Mouse (Mus musculus): Measurements from ENCODE around the gene Pnrc1.
"Not testable (repeated sequence)": the region's sequence is repeated elsewhere in the genome, so short reads cannot be mapped to it uniquely, and the experiment has no call there.

Pnrc1 gene

GRCm38 (mm10) chr4:33290002-33290401 is at the start of gene Pnrc1:
TSS of gene Pnrc1 (minus strand) at chr4:33290163.
- peak in 1 of 2 experiments; percentile 48 for DNase-seq (ENCODE audit: low spot score in 2 of 2)

GRCm38 (mm10) chr4:33337999-33338398 is 48.0 kb upstream of the Pnrc1 start:
- no peak for DNase-seq (ENCODE audit: low spot score in 2 of 2)

GRCm38 (mm10) chr4:33332956-33333455 is 43.0 kb upstream of the Pnrc1 start:
- DNase-seq (ENCODE audit: low spot score in 2 of 2), result no peak

GRCm38 (mm10) chr4:33331147-33331546 is 41.2 kb upstream of the Pnrc1 start:
- no peak for DNase-seq (ENCODE audit: low spot score in 2 of 2)

DNA sequence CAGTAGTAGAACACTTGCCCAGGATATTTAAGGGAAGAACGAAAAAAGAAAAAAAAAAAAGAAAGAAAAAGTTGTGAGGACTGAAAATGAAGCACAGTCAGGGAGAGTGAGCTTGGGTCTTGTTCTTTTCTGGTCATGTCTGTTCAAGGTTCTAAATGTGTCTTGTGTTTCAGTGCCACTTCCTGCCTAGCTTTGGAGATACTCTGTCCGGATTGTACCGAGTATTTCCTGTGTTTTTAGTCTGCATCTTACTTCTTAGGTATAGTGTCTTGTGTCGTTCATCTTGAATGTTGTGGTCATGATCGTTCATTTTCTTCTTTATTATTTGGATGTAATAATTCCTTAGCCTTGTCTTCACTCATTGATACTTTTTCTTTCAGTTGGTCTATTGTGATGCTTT is 25.9 kb upstream of the Pnrc1 start:
- no peak for DNase-seq (ENCODE audit: low spot score in 2 of 2)

GRCm38 (mm10) chr4:33314150-33314549 is 24.2 kb upstream of the Pnrc1 start:
- DNase-seq (ENCODE audit: low spot score in 2 of 2), result not testable (repeated sequence)

- DNase-seq (ENCODE audit: low spot score in 2 of 2), result no peak
Observed at GRCm38 (mm10) chr4:33310840-33311437, 21.0 kb upstream of the Pnrc1 start.

- peak; percentile 93 to 96 for DNase-seq (ENCODE audit: low spot score in 2 of 2)
Observed at GRCm38 (mm10) chr4:33309764-33310757, 20.1 kb upstream of the Pnrc1 start, which contains the start of gene Rngtt. TSS of gene Rngtt (plus strand) at chr4:33310311.

DNA sequence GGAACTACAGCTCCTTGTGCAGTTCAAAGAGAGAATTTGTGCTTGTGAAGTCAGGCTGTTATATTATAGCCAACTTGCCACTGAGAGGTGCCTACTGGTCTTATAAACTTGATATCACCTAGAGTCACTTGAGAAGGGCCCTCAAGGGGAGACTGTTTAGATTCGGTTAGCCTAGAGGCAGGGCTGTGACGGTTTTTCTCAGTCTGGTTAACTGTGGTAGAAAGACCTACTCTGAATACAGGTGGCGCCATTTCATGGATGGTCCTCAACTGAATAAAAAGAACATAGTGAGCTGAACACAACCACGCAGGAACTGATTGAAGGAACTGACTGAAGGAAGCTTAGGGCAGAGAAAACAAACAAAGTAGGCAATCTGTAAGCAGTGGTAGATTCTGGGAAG is 17.2 kb upstream of the Pnrc1 start:
- no peak for DNase-seq (ENCODE audit: low spot score in 2 of 2)

- no peak for DNase-seq (ENCODE audit: low spot score in 2 of 2)
Observed at GRCm38 (mm10) chr4:33303057-33303456, 13.1 kb upstream of the Pnrc1 start.

GRCm38 (mm10) chr4:33300891-33301665 is 11.1 kb upstream of the Pnrc1 start:
- not testable (repeated sequence) for DNase-seq (ENCODE audit: low spot score in 2 of 2)

- peak; percentile 59 to 70 for DNase-seq (ENCODE audit: low spot score in 2 of 2)
Observed at GRCm38 (mm10) chr4:33292409-33293370, 2.7 kb upstream of the Pnrc1 start.

DNA sequence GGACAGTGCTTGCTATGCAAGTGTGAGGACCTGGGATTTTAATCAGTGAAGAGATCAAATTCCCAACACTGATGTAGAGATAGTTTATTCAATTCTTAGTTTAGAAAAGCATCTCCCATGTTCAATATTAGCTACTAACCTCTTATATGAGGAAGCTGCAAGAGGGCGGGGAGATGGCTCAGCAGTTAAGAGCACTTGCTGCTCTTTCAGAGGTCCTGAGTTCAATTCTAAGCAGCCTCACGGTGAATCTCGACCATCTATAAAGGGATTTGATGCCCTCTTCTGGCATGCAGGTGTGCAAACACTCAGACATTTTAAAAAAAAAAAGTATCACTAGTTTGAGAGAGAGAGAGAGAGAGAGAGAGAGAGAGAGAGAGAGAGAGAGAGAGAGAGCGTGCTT is 915 bp upstream of the Pnrc1 start:
- DNase-seq (ENCODE audit: low spot score in 2 of 2), result no peak

DNA sequence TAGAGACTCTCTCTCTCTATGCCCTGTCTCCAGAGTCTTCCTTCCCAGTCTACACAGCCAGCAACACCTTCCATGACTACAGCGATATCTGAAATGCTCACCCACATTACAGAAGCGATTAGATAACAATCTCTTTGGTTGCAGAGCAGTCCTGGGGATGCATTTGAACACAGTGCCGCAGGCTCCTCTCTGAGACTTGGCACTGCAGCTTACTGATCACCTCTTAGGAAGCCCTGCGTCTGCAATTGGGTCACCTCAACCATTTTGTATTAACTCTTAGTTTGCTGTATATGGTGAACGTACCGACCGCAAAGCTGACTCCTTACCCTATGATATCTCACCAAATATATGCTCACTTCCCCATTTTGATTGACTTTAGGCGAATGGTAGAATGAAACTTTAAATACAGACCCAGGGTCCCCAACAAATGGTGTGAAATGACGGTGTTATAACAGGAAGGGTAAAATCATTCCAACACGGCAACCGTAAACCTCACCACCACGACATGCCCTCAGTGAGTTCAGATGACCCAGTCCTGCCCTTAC is 785 bp downstream of the Pnrc1 start:
- no peak for DNase-seq (ENCODE audit: low spot score in 2 of 2)

GRCm38 (mm10) chr4:33285448-33285847 is 4.5 kb downstream of the Pnrc1 start:
- DNase-seq (ENCODE audit: low spot score in 2 of 2), result no peak

DNA sequence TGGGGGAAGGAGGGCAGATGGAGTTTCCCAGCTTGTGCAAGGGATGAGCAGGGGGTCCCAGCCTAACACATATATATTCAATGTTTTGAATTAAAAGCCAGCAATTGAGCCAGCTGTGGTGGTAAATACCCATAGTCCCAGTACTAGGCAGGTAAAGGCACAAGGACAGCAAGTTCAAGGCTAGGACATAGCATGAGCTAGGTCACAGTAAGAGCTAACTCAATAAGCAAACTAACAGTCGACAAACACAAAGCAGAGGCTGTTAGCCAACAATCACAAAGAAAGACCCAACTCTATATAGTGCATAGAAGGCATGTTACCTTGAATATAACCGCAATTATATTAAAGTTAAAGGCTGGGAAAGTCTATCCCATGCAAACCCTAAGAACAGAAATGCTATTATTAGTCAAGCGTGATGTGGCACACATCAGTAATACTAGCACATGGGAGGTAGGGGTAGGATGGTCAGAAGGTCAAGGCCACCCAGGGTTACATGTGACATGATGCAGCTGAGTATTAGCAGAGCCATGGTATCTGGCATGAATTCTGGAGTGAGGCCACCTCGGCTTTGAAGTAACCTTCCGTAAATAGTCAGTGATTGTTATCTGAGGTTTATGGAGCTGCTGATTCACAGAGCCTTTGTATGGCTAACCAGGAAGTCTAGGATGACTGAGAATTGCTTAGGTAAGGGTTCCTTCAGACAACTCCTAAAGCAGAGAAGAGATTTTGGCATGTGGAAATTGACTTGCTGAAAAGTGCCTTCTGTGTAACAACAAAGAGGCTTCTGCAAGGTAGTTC is 5.7 kb downstream of the Pnrc1 start:
- no peak for DNase-seq (ENCODE audit: low spot score in 2 of 2)

GRCm38 (mm10) chr4:33281891-33282685 is 7.9 kb downstream of the Pnrc1 start:
- DNase-seq (ENCODE audit: low spot score in 2 of 2), result no peak

- DNase-seq (ENCODE audit: low spot score in 2 of 2), result peak in 1 of 2 experiments; percentile 17
Observed at GRCm38 (mm10) chr4:33273437-33273836, 16.5 kb downstream of the Pnrc1 start.
